Mouse (Mus musculus) adrenal gland, postnatal 25 days (tissue): ENCODE data around the gene N4bp2l1. TPM values are rescaled to one million over a fixed set of nuclear protein-coding genes. Genes with fewer than 3 reads are reported as not detected.
A peak's percentile ranks its signal among the peaks of the same experiment; 100 is the strongest.

Source experiments
- DNase-seq: peaks from one replicate; pipeline ENCODE4 v3.0.0; 2021; ENCODE audit warnings: mixed read lengths
- total RNA-seq: library from RNA; stranded (reverse); gene quantifications from 2 replicates; pipeline ENCODE4 v1.2.3, GENCODE M21; 2021

Gene N4bp2l1
- total RNA-seq, 1 experiment from 2014 or later = 40.0 TPM

DNA sequence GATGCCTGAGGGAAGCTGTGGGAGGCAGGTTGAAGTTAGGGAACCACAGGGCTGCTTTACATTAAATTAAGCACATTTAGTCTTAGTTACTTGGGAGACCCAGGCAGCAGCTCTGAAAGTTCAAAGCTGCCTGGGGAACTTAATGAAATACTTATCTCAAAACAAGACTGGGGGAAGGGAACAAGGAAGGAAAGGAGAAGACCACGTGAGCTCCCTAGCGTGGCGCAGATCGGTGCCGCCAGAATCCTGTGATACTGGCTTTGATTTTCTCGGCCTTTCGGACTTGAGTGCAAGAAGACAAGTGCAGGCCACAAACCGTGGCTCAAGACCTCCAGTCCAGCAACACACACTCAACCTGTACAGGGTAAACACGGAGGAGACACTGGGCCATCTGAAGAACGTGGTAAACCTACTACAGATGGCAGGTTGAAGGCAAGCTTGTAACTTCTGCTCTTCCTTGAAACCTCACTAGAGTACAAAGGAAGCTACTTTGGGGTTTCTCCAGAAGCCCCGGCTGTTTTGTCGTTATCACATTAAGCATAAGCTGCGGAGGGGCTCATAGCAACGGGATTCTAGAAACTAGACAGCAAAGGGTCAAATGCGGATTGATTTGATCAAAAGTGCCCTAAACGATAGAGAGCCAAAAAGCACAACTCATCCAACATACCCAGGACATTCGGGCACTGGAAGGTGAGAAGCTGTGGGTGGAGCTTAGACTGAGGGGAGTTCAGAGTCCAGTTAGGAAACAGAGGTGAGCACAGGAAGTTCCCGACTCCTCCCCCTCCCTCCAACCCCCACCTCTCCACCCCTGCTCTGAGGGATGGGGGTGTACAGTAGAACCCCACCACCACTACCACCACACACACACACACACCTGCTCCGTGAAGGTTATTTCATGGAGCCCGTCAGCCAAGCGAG lies 1.5 kb upstream of the N4bp2l1 start:
- DNase-seq = no peak

DNA sequence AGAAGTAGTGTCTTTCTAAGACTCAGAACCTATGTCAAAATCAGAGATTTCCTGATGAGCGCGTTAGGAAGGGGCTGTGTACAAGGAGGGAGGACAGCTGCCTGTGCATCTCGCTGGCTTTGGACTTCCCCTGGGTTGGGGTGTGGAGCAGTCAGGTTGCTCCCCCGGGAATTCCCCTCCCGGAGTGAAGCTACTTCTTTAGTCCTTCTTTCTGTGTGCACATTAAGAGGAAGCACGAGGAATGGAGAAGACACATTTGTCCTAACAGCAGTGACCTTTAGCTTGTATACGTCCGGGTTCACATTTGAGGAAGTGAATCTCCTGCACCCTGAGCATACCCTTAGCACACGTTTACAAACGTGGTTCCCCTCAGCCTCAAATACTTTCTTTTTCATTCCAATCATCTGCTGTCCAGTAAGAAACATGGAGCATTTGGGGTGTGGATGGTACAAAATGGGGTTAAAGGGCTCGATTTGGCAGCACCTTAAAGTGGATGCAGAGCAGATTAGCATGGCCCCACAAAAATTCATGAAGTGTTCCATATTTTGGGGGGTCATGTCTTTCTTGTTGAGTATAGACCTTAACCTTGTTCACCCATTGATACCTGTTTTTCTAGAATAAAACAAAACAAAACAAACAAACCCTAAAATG lies 1.5 kb downstream of the N4bp2l1 start:
- DNase-seq = no peak

DNA sequence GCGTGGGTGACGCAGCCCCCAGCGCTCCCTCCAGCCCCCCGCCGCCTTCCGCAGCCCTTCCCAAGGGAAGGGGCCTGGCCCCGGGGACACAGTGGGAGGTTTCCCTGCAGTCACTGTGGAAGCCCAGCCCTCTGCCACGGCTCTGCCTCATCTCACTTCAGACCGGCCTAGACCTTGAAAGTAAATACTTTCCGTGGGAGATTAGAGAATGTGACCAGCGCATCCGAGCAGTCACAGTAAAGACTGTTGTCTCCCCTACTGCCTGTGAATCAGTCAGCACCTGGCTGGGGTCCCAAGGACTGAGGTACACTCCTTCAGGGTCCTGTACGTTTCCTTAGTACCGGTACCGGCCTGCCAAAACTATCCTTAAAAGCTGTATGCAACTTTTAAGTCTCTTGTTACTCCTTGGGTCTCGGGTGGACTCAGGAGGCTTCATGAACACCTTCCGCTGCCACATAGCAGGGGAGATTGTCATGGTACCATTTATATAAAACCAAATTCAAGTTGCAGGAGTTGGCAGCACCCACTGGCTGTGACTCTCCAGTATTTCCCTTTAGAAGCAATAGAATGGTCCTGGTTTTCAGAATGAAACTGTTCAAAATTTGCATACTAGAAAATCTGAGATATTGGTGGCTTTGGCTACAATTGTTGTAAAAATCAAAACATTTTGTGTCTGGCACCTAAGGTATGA lies 2.2 kb downstream of the N4bp2l1 start:
- DNase-seq = peak; percentile 46

DNA sequence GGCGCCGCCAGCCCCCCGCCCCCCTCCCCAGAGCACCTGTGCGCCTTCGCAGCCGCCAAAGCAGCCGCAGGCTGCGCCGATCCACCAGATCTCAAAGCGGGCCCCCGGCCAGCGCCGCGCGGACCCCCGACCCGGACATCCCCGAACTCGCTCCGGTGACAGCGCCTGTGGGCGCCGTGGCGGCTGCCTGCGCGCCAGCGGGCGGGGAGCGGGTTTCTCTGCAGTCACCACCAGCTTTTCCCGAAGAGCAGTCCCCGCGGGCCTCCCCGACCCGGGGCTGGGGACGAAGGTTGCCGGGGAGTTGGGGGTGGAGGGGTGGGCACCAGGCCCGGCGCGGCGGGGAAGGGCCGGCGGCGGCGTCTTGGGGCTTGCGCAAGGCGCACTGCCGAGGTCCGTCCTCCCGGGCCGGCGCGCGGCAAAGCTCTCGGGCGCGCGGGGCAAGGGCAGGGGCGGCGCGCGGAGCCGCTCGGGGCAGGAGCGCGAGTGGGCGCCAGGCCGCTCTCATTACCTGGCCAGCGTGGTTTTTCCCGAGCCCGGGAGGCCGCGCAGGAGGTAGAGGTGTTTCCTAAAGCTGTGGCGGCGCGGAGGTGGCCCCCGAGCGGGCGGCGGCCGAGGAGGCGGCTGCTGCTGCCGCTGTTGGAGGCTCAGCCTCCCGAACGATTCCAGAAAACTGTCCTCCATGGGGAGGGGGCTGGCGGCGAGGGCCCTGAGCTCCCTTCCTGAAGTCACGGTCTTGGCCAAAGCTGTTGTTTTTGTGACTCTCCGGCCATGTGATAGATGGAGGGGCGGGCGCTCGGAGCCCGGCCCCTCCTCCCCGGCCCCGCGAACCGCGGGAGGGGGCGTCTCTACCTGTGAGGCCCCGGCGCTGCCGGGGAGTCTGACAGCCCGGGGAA lies 3.0 kb downstream of the N4bp2l1 start:
- peak; percentile 67 for DNase-seq

DNA sequence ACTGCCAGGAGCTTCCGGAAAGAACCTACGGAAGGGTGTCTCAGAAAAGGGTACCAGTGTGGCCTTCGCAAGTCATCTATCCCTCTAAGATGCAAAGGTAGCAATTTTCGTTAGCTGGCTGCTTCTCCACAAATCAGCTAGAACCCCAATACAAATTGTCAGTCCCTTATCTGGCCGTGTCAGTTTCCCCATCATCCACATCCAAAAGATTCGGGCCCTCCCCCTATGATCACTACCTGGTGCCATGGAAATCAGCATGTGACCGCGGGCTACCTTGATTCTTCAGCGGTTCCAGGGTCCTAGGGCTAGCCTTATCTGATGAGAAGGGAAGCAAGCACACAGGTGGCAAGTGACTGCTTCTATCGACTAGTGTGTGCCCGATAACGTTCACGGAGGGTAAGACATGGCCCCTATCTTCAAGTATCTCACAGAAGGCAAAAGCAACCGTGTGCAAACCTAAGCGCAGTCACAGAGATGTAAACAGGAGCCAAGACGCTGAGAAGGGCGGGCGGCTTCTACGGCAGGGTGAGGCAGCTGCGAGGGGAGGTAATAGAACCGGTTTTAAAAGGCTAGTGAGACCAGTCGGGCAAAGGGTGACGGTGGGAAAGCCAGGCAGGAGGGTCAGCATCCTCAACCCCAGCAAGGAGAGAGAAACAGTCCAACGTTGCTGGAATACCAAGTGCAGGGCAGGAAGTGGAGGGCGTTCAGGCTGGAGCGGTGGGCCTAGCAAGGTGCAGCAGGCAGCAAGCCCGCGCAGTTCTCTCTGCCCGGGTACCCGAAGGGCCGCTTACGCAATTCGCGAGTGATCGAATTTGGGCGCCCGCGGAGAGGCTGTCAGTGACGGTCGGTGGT lies 3.9 kb downstream of the N4bp2l1 start:
- DNase-seq = peak; percentile 52

GRCm38 (mm10) chr5:150592186-150592903 lies 4.6 kb downstream of the N4bp2l1 start:
- DNase-seq = no peak

- no peak for DNase-seq
These were observed 7.0 kb downstream of the N4bp2l1 start for GRCm38 (mm10) chr5:150589945-150590344.

- no peak for DNase-seq
These were observed 12.7 kb downstream of the N4bp2l1 start for GRCm38 (mm10) chr5:150584337-150584729.

DNA sequence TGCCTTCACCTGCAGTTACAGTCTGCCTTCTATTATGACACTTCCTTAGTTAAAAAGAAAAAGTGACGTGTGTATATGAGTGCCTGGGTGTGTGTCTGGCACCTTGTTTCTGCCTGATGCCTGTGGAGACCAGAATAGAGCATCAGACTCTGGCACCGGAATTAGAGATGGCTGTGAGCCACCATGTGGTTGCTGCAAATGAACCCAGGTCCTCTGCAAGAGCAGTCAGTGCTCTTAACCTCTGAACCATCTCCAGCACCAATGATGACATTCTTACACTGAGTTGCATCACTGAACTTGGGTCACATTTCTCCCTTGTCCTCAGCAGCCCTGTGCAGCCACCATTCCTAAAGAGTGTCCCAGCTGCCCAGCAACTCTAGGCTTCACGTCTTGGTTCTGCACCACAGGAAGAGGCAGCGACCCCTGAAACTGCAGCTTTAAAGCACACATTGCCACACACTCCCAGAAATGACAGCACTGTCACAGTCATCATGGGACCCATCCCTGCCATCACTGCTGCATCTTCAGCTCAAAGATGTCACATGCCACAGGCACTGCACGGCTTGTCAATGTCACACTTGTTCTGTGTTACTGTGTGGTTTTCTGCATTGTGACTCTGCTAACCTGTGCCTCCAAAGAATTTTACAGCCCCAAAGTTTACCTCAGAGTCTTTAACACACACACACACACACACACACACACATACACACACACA lies 13.2 kb downstream of the N4bp2l1 start:
- peak; percentile 41 for DNase-seq

- DNase-seq = no peak
These were observed 13.8 kb downstream of the N4bp2l1 start for GRCm38 (mm10) chr5:150583181-150583580.

DNA sequence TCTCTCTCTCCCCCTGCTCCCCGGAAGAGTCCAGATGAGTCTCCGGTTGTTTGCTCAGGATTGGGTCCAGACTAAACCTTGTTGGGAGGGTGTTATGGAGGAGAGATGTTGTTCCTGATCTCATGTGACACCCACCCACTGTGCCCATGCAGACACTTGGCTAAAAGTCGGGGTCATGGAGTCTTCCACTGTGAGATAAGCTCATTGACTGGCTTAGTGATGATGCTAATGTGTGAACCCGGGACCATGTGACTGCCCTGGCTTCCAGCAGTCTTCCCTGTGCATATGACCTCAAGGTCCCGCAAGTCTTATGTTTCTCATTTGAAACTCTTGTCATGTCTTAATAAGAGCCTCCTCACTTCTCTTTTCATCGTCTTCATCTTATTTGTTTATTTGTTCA lies 15.8 kb downstream of the N4bp2l1 start:
- DNase-seq = no peak

GRCm38 (mm10) chr5:150578613-150579171 lies 18.3 kb downstream of the N4bp2l1 start:
- DNase-seq = no peak

DNA sequence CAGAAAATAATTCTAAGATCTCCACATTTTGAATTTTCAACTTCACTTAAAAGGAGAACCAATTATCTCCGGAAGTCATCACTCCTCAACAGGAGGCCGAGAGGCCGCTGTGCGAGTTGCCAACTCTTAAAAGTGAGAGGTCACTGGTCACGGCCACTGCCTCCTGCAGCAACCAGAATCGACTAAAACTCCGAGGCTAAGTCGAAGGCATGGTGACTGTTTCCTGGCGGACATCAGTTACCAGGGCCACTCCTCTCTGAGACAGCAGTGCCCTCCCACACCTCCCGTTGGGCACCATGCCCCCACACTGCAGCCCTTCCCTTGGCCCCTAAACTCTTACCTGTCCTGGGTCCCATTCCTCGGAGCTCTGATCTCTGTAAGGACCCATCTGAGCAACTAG lies 20.2 kb downstream of the N4bp2l1 start:
- no peak for DNase-seq

GRCm38 (mm10) chr5:150574885-150575284 lies 22.1 kb downstream of the N4bp2l1 start:
- no peak for DNase-seq

DNA sequence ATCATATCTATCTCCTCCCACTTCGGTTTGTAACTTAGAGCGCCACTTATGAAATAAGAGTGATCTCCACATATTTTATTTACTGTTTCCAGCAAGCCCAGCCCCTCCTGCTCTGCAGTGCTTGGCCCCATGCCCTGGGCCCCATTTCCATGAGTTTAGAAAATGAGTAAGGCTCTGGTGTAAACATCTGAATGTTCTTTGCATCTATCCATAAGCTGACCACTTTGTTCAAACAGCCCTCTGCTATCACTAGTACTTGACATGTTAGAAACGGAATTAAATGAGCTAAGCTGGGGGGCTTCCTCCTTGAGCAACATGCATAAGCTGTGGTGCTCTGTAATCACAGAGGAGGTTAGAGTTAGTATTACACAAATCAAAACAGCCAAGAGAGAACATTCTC lies 22.6 kb downstream of the N4bp2l1 start:
- DNase-seq = no peak

DNA sequence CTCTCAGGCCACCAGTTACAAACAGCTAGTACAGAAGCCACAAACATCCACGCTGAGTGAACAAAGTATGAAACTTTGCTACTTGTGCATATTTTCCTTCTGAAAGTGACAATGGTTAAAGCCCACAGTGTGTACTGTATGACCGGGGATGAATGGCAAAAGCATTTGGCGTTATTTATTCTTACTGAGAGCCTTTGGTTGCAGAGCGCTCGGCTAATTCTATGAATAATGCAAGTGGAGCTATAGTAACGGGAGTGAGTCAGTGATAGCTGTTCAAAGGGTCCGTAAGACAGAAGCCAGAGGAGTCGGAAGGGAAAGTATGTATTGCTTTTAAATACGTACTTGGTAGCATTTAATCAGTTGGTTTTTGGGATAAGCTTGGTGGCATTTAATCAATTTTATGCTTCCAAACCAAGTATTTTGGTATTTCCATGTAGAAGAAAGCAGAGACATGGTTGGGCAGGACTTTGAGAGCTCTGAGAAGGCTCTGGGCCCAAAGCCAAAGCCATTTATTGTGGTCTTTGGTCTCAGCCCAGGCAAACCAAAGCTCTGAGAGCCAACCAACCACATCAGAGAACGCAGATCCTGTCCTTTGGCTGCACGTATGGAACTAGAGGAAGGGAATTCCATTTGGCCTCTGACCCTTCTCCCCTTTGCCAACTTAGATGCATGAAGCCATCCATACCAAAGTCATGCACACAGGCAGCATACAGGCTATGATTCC lies 26.3 kb downstream of the N4bp2l1 start:
- no peak for DNase-seq

- no peak for DNase-seq
These were observed 30.0 kb downstream of the N4bp2l1 start for GRCm38 (mm10) chr5:150566971-150567370.

GRCm38 (mm10) chr5:150566226-150566625 lies 30.8 kb downstream of the N4bp2l1 start:
- DNase-seq = no peak

DNA sequence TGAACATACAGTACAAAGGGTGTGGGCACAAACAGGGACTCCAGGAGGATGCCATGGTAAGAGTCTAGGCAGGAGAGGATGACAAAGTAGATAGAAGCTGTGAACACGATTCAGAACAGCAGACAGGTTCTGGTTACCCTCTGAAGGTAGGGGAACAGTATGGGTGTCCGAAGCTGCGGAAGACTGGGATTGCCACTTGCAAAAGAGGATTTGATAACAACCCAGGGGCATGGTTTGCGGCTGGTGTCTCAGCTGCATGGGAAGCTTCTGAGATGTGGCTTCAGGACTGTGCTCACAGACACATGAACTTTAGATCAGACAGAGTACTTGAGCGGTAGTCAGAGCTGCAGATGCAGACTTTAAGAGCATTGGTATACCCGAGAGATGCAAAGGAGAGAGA lies 32.6 kb downstream of the N4bp2l1 start:
- DNase-seq = no peak
